Mouse (Mus musculus) myocyte (in vitro differentiated cells): Measurements from ENCODE around the gene Akr1cl.

Experiments
- MAX ChIP-seq: IDR thresholded peaks from one replicate; pipeline ENCODE4 v1.6.1; 2011; ENCODE audit warnings: low read depth, mild to moderate bottlenecking, control low read depth
- MYOD1 ChIP-seq, 3 experiments: IDR thresholded peaks; one replicate each; pipeline ENCODE4 v1.6.1; 2011; ENCODE audit warnings: control low read depth in 2 of 3, low read depth in 2 of 3, mild to moderate bottlenecking in 2 of 3, moderate library complexity in 1 of 3; ENCODE audit not compliant: insufficient read length in 2 of 3, control insufficient read depth in 1 of 3
- MYOG ChIP-seq, 3 experiments: IDR thresholded peaks; one replicate each; pipeline ENCODE4 v1.6.1; 2011; ENCODE audit warnings: control low read depth in 2 of 3, low read depth in 2 of 3, mild to moderate bottlenecking in 2 of 3; ENCODE audit not compliant: insufficient read length in 2 of 3, control insufficient read depth in 1 of 3, insufficient read depth in 1 of 3
- POLR2A ChIP-seq: IDR thresholded peaks from one replicate; pipeline ENCODE4 v1.6.1; 2011; ENCODE audit warnings: low read depth, mild to moderate bottlenecking, control low read depth, moderate library complexity; ENCODE audit not compliant: insufficient read length
- USF1 ChIP-seq: IDR thresholded peaks from one replicate; pipeline ENCODE4 v1.6.1; 2011; ENCODE audit warnings: low read depth, mild to moderate bottlenecking, control low read depth, moderate library complexity

DNA sequence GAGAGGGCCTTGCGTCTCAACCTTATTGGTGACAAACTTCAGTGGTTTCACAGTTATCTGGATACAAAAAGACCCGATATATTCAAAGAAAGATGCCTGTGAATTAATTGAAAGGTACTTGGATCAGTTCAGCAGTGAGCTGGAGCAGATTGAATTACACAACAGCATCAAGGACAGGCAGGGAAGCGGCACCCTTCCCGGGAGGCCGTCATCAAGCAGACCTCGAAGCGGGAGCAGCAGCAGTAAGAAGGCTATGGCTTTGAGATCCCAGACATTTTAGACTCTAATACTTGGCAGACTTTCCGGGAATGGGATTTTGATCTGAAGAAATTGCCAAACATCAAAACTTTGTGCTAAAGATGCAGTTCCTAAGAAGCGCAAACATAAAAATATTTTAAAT, 4.4 kb downstream of the Akr1cl start:
- TF ChIP-seq MYOG (IDR thresholded peaks at IDR 0.05; ENCODE audit: control insufficient read depth in 1 of 3, insufficient read depth in 1 of 3, insufficient read length in 2 of 3, low read depth in 2 of 3) (no peak), POLR2A (no peak), MAX (no peak), MYOD1 (IDR thresholded peaks at IDR 0.05; ENCODE audit: control insufficient read depth in 1 of 3, insufficient read length in 2 of 3, low read depth in 2 of 3) (no peak), USF1 (no peak)
